Mouse (Mus musculus) CH12.LX (cell line): ENCODE data around the gene Cfap298. TPM values are rescaled to one million over a fixed set of nuclear protein-coding genes. Genes with fewer than 3 reads are reported as not detected.

Experiments
- DNase-seq: peaks from one replicate; pipeline ENCODE4 v3.0.0-alpha.2; 2013; ENCODE audit errors: extremely low read depth
- H3K27ac ChIP-seq: 2 replicates; pipeline ENCODE4 v1.5.1; 2012; ENCODE audit warnings: low read depth, mild to moderate bottlenecking, control low read depth, moderate library complexity; ENCODE audit not compliant: insufficient read depth
- H3K27me3 ChIP-seq: replicated peaks from 2 replicates; pipeline ENCODE3; 2012; ENCODE audit warnings: inconsistent platforms
- H3K36me3 ChIP-seq, 2 experiments: replicated peaks in 1 of 2; 2 replicates each; pipeline versions ENCODE3 to v1.6.1; 2012; ENCODE audit warnings: inconsistent platforms in 1 of 2, low read length in 1 of 2, mild to moderate bottlenecking in 1 of 2, mixed read lengths in 1 of 2, moderate library complexity in 1 of 2; ENCODE audit not compliant: control insufficient read depth in 1 of 2, insufficient read depth in 1 of 2
- H3K4me1 ChIP-seq, 2 experiments: 2 replicates each; pipeline ENCODE4 v1.6.1; 2012; ENCODE audit warnings: inconsistent platforms in 1 of 2, moderate library complexity in 1 of 2; ENCODE audit not compliant: insufficient read depth in 2 of 2, control insufficient read depth in 1 of 2
- H3K4me2 ChIP-seq: 2 replicates; pipeline ENCODE4 v1.6.1; 2012; ENCODE audit warnings: low read depth, mild to moderate bottlenecking, control low read depth; ENCODE audit not compliant: poor library complexity, insufficient read depth, severe bottlenecking
- H3K4me3 ChIP-seq, 3 experiments: fragments of 150-350 bp in 1 of 3; sonication (generic) in 1 of 3; replicated peaks in 1 of 3; 2 replicates each; pipeline versions ENCODE3 to v1.5.1; 2011 to 2012; ENCODE audit warnings: low read depth in 2 of 3, low read length in 2 of 3, mild to moderate bottlenecking in 2 of 3, moderate library complexity in 2 of 3, control low read depth in 1 of 3, improper control_type of control experiment in 1 of 3, inconsistent platforms in 1 of 3, mixed read lengths in 1 of 3; ENCODE audit not compliant: poor library complexity in 1 of 3
- H3K79me2 ChIP-seq: replicated peaks from 2 replicates; pipeline ENCODE4 v1.6.1; 2012; ENCODE audit warnings: mild to moderate bottlenecking, moderate library complexity; ENCODE audit not compliant: control insufficient read depth, poor library complexity, insufficient read depth, severe bottlenecking; ENCODE audit errors: extremely low read depth
- H3K9ac ChIP-seq: 2 replicates; pipeline ENCODE4 v1.6.1; 2012; ENCODE audit warnings: low read depth, mild to moderate bottlenecking, control low read depth, moderate library complexity; ENCODE audit not compliant: insufficient read depth
- H3K9me3 ChIP-seq: replicated peaks from 2 replicates; pipeline ENCODE3; 2012; ENCODE audit warnings: low read length, inconsistent platforms, mixed read lengths
- BHLHE40 ChIP-seq: IDR thresholded peaks from 2 replicates; pipeline ENCODE4 v1.6.1; 2011; ENCODE audit warnings: mild to moderate bottlenecking, low read depth, low read length, improper control_type of control experiment
- ELF1 ChIP-seq: IDR thresholded peaks from 2 replicates; pipeline ENCODE4 v1.6.1; 2014; ENCODE audit warnings: low read depth, mild to moderate bottlenecking, inconsistent platforms, low read length, improper control_type of control experiment
- GABPA ChIP-seq: IDR thresholded peaks from 2 replicates; pipeline ENCODE4 v1.6.1; 2012; ENCODE audit warnings: low read depth, low read length, improper control_type of control experiment, inconsistent platforms; ENCODE audit not compliant: insufficient replicate concordance
- HCFC1 ChIP-seq: IDR thresholded peaks from 2 replicates; pipeline ENCODE4 v1.6.1; 2012; ENCODE audit warnings: low read depth, mild to moderate bottlenecking, inconsistent platforms, low read length, improper control_type of control experiment
- IRF4 ChIP-seq: IDR thresholded peaks from 2 replicates; pipeline ENCODE4 v1.6.1; 2014; ENCODE audit warnings: low read depth, mild to moderate bottlenecking, inconsistent platforms, low read length, improper control_type of control experiment
- MEF2A ChIP-seq: IDR thresholded peaks from 2 replicates; pipeline ENCODE4 v1.6.1; 2014; ENCODE audit warnings: low read depth, mild to moderate bottlenecking, inconsistent platforms, low read length, improper control_type of control experiment, borderline replicate concordance
- MYC ChIP-seq: IDR thresholded peaks from 2 replicates; pipeline ENCODE4 v1.6.1; 2011; ENCODE audit warnings: low read depth, mild to moderate bottlenecking, improper control_type of control experiment, low read length
- PAX5 ChIP-seq: IDR thresholded peaks from 2 replicates; pipeline ENCODE4 v1.6.1; 2012; ENCODE audit warnings: low read length, inconsistent platforms, mixed read lengths
- POLR2A ChIP-seq: IDR thresholded peaks from 2 replicates; pipeline ENCODE4 v1.6.1; 2011; ENCODE audit warnings: low read depth, mild to moderate bottlenecking, improper control_type of control experiment, low read length
- RAD21 ChIP-seq: IDR thresholded peaks from 2 replicates; pipeline ENCODE4 v1.6.1; 2011; ENCODE audit warnings: low read depth, mild to moderate bottlenecking, low read length, improper control_type of control experiment, moderate library complexity
- TBP ChIP-seq: conservative IDR thresholded peaks from 2 replicates; pipeline ENCODE4 v1.6.1; 2011; ENCODE audit warnings: low read depth, low read length, improper control_type of control experiment
- TCF12 ChIP-seq: IDR thresholded peaks from 2 replicates; pipeline ENCODE4 v1.6.1; 2014; ENCODE audit warnings: low read depth, mild to moderate bottlenecking, inconsistent platforms, low read length, improper control_type of control experiment
- UBTF ChIP-seq: IDR thresholded peaks from 2 replicates; pipeline ENCODE4 v1.6.1; 2012; ENCODE audit warnings: low read depth, mild to moderate bottlenecking, inconsistent platforms, low read length, improper control_type of control experiment, moderate library complexity
- USF2 ChIP-seq: conservative IDR thresholded peaks from 2 replicates; pipeline ENCODE4 v1.6.1; 2011; ENCODE audit warnings: low read depth, low read length, improper control_type of control experiment
- ZMIZ1 ChIP-seq: IDR thresholded peaks from 2 replicates; pipeline ENCODE4 v1.6.1; 2012; ENCODE audit warnings: low read depth, mild to moderate bottlenecking, inconsistent platforms, low read length, improper control_type of control experiment
- dilution Hi-C: fragments of 300-500 bp; cut with MboI; formaldehyde crosslinking; loops from 2 replicates; pipeline ENCODE4 v1.14.3; 2020; ENCODE audit warnings: low sequenced_read_pairs; ENCODE audit not compliant: extremely low pct_unique_long_range_greater_than_20kb, extremely low pct_ligation_motif_present
- in situ Hi-C: fragments of 300-500 bp; cut with MboI; formaldehyde crosslinking; loops from 3 replicates; pipeline ENCODE4 v1.14.3; 2019; ENCODE audit warnings: low sequenced_read_pairs, low pct_ligation_motif_present, low pct_unique_long_range_greater_than_20kb, mixed read lengths
- polyA plus RNA-seq: library from polyadenylated mRNA; unstranded; fragments of >175 nt; gene quantifications from 2 replicates; pipeline ENCODE4 v1.2.1, GENCODE M21; 2012; ENCODE audit warnings: low read depth; ENCODE audit not compliant: insufficient read length
- total RNA-seq, 2 experiments: library from RNA; depleted of rRNA; stranded (reverse); fragments of 300-350 nt in 1 of 2; fragments of >200 nt in 1 of 2; gene quantifications; 2 replicates each; pipeline ENCODE4 v1.2.3; 2012 to 2014

The Cfap298 gene
- total and polyA plus RNA-seq, 3 experiments, result 41.8 to 127 (median 67.0) TPM

DNA sequence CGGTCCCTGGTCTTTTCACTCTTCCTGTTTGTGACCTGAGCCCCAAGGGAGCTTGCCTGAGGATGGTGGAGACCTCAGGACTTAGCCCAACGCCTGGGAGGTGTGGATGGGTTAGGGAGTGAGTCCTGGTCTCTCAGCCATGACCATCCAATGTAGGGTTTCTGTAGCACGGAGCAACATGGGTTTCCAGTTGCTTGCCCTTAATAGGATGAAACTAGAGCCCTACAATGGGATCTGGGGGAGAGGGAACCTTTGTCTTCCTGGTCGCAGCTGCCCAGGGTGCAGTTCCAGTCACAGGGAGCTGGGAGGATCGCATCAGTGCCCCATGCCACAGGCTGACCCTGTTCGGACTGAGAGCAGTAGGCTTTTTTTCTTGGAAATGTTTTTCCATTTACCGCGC, 17.8 kb downstream of the Cfap298 start:
- Histone ChIP-seq H3K4me2 (no peak overlapping the region), H3K4me3 (no peak overlapping the region), H3K4me1 (no peaks in the 10 kb centered on the region), H3K36me3 (no peaks in the 10 kb centered on the region), H3K9ac (no peak overlapping the region), H3K27me3 (peaks cover 50% of the 10 kb centered on the region), H3K27ac (no peak overlapping the region), H3K9me3 (peaks cover 19% of the 10 kb centered on the region), H3K79me2 (no peaks in the 10 kb centered on the region)
- dilution Hi-C loops, result no loop called here
- in situ Hi-C loops, result no loop called here
- TF ChIP-seq TCF12 (no peak), USF2 (no peak), HCFC1 (no peak), MEF2A (no peak), TBP (no peak), PAX5 (no peak), UBTF (no peak), POLR2A (no peak)
- DNase-seq, result no peak

DNA sequence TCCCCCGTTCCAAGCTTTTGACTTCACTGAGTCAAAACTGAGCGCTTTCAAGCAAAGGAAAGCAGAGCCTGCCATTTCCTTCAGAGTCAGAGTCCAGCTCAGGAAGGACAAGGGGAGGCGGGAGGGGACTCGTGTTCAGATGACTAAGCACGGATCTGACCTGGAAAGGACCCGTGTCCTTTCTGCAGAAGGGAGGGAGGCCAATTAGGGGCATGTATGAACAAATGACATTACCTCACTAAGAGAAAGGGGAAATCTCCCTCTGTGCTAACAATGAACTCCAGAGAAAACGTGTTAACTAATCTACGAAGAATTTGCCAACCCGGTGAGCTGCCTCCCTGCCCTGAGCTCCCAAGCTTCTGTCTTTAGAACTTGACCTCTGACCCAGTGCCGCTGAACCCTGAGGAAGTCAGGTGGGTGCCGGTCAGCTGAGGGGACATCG, 18.9 kb downstream of the Cfap298 start:
- no peaks in the 10 kb centered on the region for H3K4me1 ChIP-seq
- H3K9ac ChIP-seq, result no peak overlapping the region
- no peak for DNase-seq
- no peaks in the 10 kb centered on the region for H3K36me3 ChIP-seq
- H3K4me2 ChIP-seq, result no peak overlapping the region
- dilution Hi-C loops, result no loop called here
- no peak overlapping the region for H3K27ac ChIP-seq
- in situ Hi-C loops, result no loop called here
- H3K4me3 ChIP-seq, result no peak overlapping the region
- H3K9me3 ChIP-seq, result peaks cover 19% of the 10 kb centered on the region
- no peaks in the 10 kb centered on the region for H3K79me2 ChIP-seq
- TF ChIP-seq IRF4 (no peak), BHLHE40 (no peak), ZMIZ1 (no peak), ELF1 (no peak), RAD21 (no peak), MYC (no peak)
- peaks cover 61% of the 10 kb centered on the region for H3K27me3 ChIP-seq

DNA sequence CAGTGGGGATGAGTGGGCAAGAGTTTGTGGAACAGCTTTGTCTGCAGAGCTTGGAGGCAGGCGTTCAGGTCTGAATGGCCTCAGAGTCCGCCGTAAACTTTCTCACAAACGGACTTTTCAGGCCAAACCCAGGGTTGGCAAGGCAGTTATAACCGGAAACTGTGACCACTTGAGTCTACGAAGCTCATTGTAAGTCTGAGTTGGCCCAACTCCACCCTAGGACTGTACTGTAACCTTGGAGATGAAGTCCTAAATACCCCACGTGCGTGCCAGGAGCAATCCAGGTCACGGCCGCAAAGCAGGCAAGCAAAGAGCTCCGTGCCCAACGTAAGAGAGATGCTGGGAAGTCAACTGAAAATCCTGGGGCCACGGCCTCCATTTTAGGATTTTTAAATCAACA, 23.1 kb downstream of the Cfap298 start:
- Histone ChIP-seq H3K4me1 (peaks cover 0 to 14% of the 10 kb centered on the region in 2 experiments; a peak in 3 of 4 replicates), H3K4me3 (no peak overlapping the region), H3K9me3 (no peaks in the 10 kb centered on the region), H3K9ac (no peak overlapping the region), H3K27ac (no peak overlapping the region), H3K79me2 (no peaks in the 10 kb centered on the region), H3K27me3 (peaks cover 81% of the 10 kb centered on the region), H3K36me3 (no peaks in the 10 kb centered on the region), H3K4me2 (no peak overlapping the region)
- no peak for TF ChIP-seq GABPA
- in situ Hi-C loops, result no loop called here
- dilution Hi-C loops, result no loop called here
- DNase-seq, result no peak
